14 mouse cellular contexts compared by ENCODE assay signal in genomic region chr13:103121796-103122792, GRCm38 (mm10).
DNase-seq lines count a peak whose midpoint lies in the region; ATAC-seq and TF ChIP-seq lines count a peak whose summit lies in the region.
"Had no signal": no experiment of that assay in that cellular context is flagged by ENCODE, and none has a peak within 500 bp of the region (broad histone marks: within the 10 kb centered on the region; RNA-seq: fewer than 3 reads in every experiment).

No protein-coding gene starts in this region.

- no peak overlapping the region for H3K9ac ChIP-seq in embryonic facial prominence, embryonic 12.5 days
- no peak overlapping the region for H3K9ac ChIP-seq in kidney, postnatal 0 days (ENCODE audit: low read depth, low read length)
- H3K9ac ChIP-seq in forebrain, embryonic 15.5 days (replicated peaks), result no peak overlapping the region
- no peak overlapping the region for H3K9ac ChIP-seq in neural tube, embryonic 14.5 days (replicated peaks; ENCODE audit: low read depth, low read length)

- no peak overlapping the region for H3K4me2 ChIP-seq in embryonic facial prominence, embryonic 12.5 days (replicated peaks)
- no peak overlapping the region for H3K4me2 ChIP-seq in kidney, postnatal 0 days (ENCODE audit: low read length)
- no peak overlapping the region for H3K4me2 ChIP-seq in forebrain, embryonic 15.5 days (replicated peaks)
- H3K4me2 ChIP-seq in neural tube, embryonic 14.5 days (ENCODE audit: low read depth, low read length), result no peak overlapping the region

- no peaks in the 10 kb centered on the region for H3K36me3 ChIP-seq in embryonic facial prominence, embryonic 12.5 days
- no peaks in the 10 kb centered on the region for H3K36me3 ChIP-seq in embryonic facial prominence, embryonic 10.5 days (replicated peaks)
- H3K36me3 ChIP-seq in kidney, postnatal 0 days (ENCODE audit: insufficient read depth, low read length), result no peaks in the 10 kb centered on the region
- H3K36me3 ChIP-seq in forebrain, embryonic 15.5 days, result no peaks in the 10 kb centered on the region
- H3K36me3 ChIP-seq in neural tube, embryonic 14.5 days (ENCODE audit: control insufficient read depth, insufficient read depth, low read length), result no peaks in the 10 kb centered on the region

- peak; percentile 56; the same call in 1 of the 2 replicates for ATAC-seq in embryonic facial prominence, embryonic 12.5 days (ENCODE audit: insufficient number of reproducible peaks, insufficient read depth, low FRiP score, low TSS enrichment)
- 0 out of 2 replicates have a peak, but pooled peaks have one; percentile 49 for ATAC-seq in kidney, postnatal 0 days (replicated peaks; ENCODE audit: low FRiP score, low read depth)
- peak; percentile 42; the same call in 1 of the 2 replicates for ATAC-seq in forebrain, embryonic 15.5 days (replicated peaks)
- ATAC-seq in neural tube, embryonic 14.5 days (ENCODE audit: low read depth), result peak; percentile 50; the same call in 1 of the 2 replicates
- ATAC-seq: Patski had no signal

- 56% methylated on average over 22 of the region's 22 CpGs for WGBS in embryonic facial prominence, embryonic 12.5 days
- 62% methylated on average over 22 of the region's 22 CpGs for WGBS in embryonic facial prominence, embryonic 10.5 days
- WGBS in kidney, postnatal 0 days, result 36% methylated on average over 22 of the region's 22 CpGs
- WGBS in forebrain, embryonic 15.5 days, result 58% methylated on average over 22 of the region's 22 CpGs
- 28% methylated on average over 22 of the region's 22 CpGs for WGBS in neural tube, embryonic 14.5 days

- H3K4me3 ChIP-seq in embryonic facial prominence, embryonic 12.5 days, result no peak overlapping the region
- no peak overlapping the region for H3K4me3 ChIP-seq in embryonic facial prominence, embryonic 10.5 days
- no peak overlapping the region for H3K4me3 ChIP-seq in kidney, postnatal 0 days (replicated peaks; ENCODE audit: low read depth, low read length)
- H3K4me3 ChIP-seq in forebrain, embryonic 15.5 days, result no peak overlapping the region
- no peak overlapping the region for H3K4me3 ChIP-seq in neural tube, embryonic 14.5 days (ENCODE audit: low read depth, low read length)
- no peak overlapping the region for H3K4me3 ChIP-seq in layer of hippocampus, adult 2 months
- H3K4me3 ChIP-seq: gastrocnemius, adult 2 months had no signal

- H3K4me1 ChIP-seq in embryonic facial prominence, embryonic 12.5 days, result no peaks in the 10 kb centered on the region; the same call in 1 of the 2 replicates
- H3K4me1 ChIP-seq in embryonic facial prominence, embryonic 10.5 days, result peaks cover 15% of the 10 kb centered on the region; the same call in 1 of the 2 replicates
- no peaks in the 10 kb centered on the region; the same call in 1 of the 2 replicates for H3K4me1 ChIP-seq in kidney, postnatal 0 days (replicated peaks; ENCODE audit: insufficient read depth, low read length)
- H3K4me1 ChIP-seq in forebrain, embryonic 15.5 days, result peaks cover 10% of the 10 kb centered on the region; the same call in 1 of the 2 replicates
- 0 out of 2 replicates have a peak, but pooled peaks cover 5% of the 10 kb centered on the region for H3K4me1 ChIP-seq in neural tube, embryonic 14.5 days (ENCODE audit: control insufficient read depth, insufficient read depth, low read length)

- TF ChIP-seq CTCF in kidney, postnatal 0 days (IDR thresholded peaks at IDR 0.05; ENCODE audit: low read depth), result peak; percentile 22; the same call in 1 of the 2 replicates
- no peak for TF ChIP-seq CTCF in layer of hippocampus, adult 2 months (conservative IDR thresholded peaks at IDR 0.05)

- H3K27me3 ChIP-seq in embryonic facial prominence, embryonic 12.5 days, result no peaks in the 10 kb centered on the region
- H3K27me3 ChIP-seq in embryonic facial prominence, embryonic 10.5 days (replicated peaks; ENCODE audit: low read depth, poor library complexity, severe bottlenecking), result no peaks in the 10 kb centered on the region
- H3K27me3 ChIP-seq in kidney, postnatal 0 days (ENCODE audit: insufficient read depth, low read length), result no peaks in the 10 kb centered on the region
- H3K27me3 ChIP-seq in forebrain, embryonic 15.5 days, result no peaks in the 10 kb centered on the region
- no peaks in the 10 kb centered on the region for H3K27me3 ChIP-seq in neural tube, embryonic 14.5 days (ENCODE audit: control insufficient read depth, insufficient read depth, low read length)
- H3K27me3 ChIP-seq: Patski had no signal

- no peak overlapping the region for H3K27ac ChIP-seq in embryonic facial prominence, embryonic 12.5 days
- no peak overlapping the region for H3K27ac ChIP-seq in embryonic facial prominence, embryonic 10.5 days (replicated peaks)
- H3K27ac ChIP-seq in kidney, postnatal 0 days, result no peak overlapping the region
- H3K27ac ChIP-seq in forebrain, embryonic 15.5 days (replicated peaks), result no peak overlapping the region
- no peak overlapping the region for H3K27ac ChIP-seq in neural tube, embryonic 14.5 days (ENCODE audit: low read depth, low read length)
- H3K27ac ChIP-seq in layer of hippocampus, adult 2 months, result no peak overlapping the region
- H3K27ac ChIP-seq: gastrocnemius, adult 2 months had no signal

- DNase-seq in embryonic facial prominence, embryonic 10.5 days (ENCODE audit: low spot score), result no peak
- no peak for DNase-seq in kidney, postnatal 0 days (ENCODE audit: low spot score)
- DNase-seq in kidney, postnatal 4 days, result no peak
- no peak for DNase-seq in thymus, postnatal 14 days
- no peak for DNase-seq in layer of hippocampus, adult 2 months (ENCODE audit: low spot score in 2 of 2)
- DNase-seq: B cell, adult 2 months; gastrocnemius, adult 2 months; kidney, adult 18-20 months; layer of hippocampus, postnatal 36 days; liver had no signal

- no peaks in the 10 kb centered on the region for H3K9me3 ChIP-seq in embryonic facial prominence, embryonic 12.5 days
- no peaks in the 10 kb centered on the region for H3K9me3 ChIP-seq in embryonic facial prominence, embryonic 10.5 days
- no peaks in the 10 kb centered on the region for H3K9me3 ChIP-seq in kidney, postnatal 0 days (replicated peaks; ENCODE audit: low read length)
- no peaks in the 10 kb centered on the region for H3K9me3 ChIP-seq in forebrain, embryonic 15.5 days
- H3K9me3 ChIP-seq in neural tube, embryonic 14.5 days (ENCODE audit: control insufficient read depth, low read length), result no peaks in the 10 kb centered on the region
